Mouse (Mus musculus): ENCODE results near the gene Ddit4. TPM values are rescaled to one million over a fixed set of nuclear protein-coding genes. Genes with fewer than 3 reads are reported as not detected.
A peak's percentile ranks its signal among the peaks of the same experiment; 100 is the strongest.

The Ddit4 gene
- polyA plus RNA-seq, 1 experiment = not detected

GRCm38 (mm10) chr10:59974191-59974664 is 22.6 kb upstream of the Ddit4 start:
- TF ChIP-seq CTCF (IDR thresholded peaks at IDR 0.05; ENCODE audit: insufficient read depth, low read depth, low read length) (no peak), POLR2A (IDR thresholded peaks at IDR 0.05; ENCODE audit: insufficient read depth, low read depth, low read length) (0 out of 2 replicates have a peak, but pooled peaks have one; percentile 12)
- Histone ChIP-seq H3K4me1 (ENCODE audit: control insufficient read depth, insufficient read depth, low read length) (peaks cover 44% of the 10 kb centered on the region), H3K27ac (ENCODE audit: insufficient read depth, low read depth, low read length) (peak overlapping the region; percentile 93), H3K4me3 (ENCODE audit: insufficient read depth, low read depth, low read length) (no peak overlapping the region)
- 12% methylated on average over 6 of the region's 6 CpGs for WGBS

GRCm38 (mm10) chr10:59973400-59973799 is 21.8 kb upstream of the Ddit4 start:
- H3K4me1 ChIP-seq (ENCODE audit: control insufficient read depth, insufficient read depth, low read length) = peaks cover 36% of the 10 kb centered on the region
- peak overlapping the region; percentile 93 for H3K27ac ChIP-seq (ENCODE audit: insufficient read depth, low read depth, low read length)
- WGBS = 94% methylated on average over 4 of the region's 4 CpGs
- H3K4me3 ChIP-seq (ENCODE audit: insufficient read depth, low read depth, low read length) = no peak overlapping the region
- TF ChIP-seq POLR2A (IDR thresholded peaks at IDR 0.05; ENCODE audit: insufficient read depth, low read depth, low read length) (no peak), CTCF (IDR thresholded peaks at IDR 0.05; ENCODE audit: insufficient read depth, low read depth, low read length) (no peak)

- TF ChIP-seq POLR2A (IDR thresholded peaks at IDR 0.05; ENCODE audit: insufficient read depth, low read depth, low read length) (no peak), CTCF (IDR thresholded peaks at IDR 0.05; ENCODE audit: insufficient read depth, low read depth, low read length) (no peak)
- Histone ChIP-seq H3K4me1 (ENCODE audit: control insufficient read depth, insufficient read depth, low read length) (peaks cover 34% of the 10 kb centered on the region), H3K4me3 (ENCODE audit: insufficient read depth, low read depth, low read length) (no peak overlapping the region), H3K27ac (ENCODE audit: insufficient read depth, low read depth, low read length) (peak overlapping the region; percentile 93; the same call in 1 of the 2 replicates)
- WGBS = 86% methylated on average over 6 of the region's 6 CpGs
These were observed 21.4 kb upstream of the Ddit4 start for GRCm38 (mm10) chr10:59972999-59973398.

GRCm38 (mm10) chr10:59972534-59972933 is 20.9 kb upstream of the Ddit4 start:
- H3K4me1 ChIP-seq (ENCODE audit: control insufficient read depth, insufficient read depth, low read length) = peaks cover 32% of the 10 kb centered on the region
- TF ChIP-seq CTCF (IDR thresholded peaks at IDR 0.05; ENCODE audit: insufficient read depth, low read depth, low read length) = no peak
- TF ChIP-seq POLR2A (IDR thresholded peaks at IDR 0.05; ENCODE audit: insufficient read depth, low read depth, low read length) = no peak
- H3K4me3 ChIP-seq (ENCODE audit: insufficient read depth, low read depth, low read length) = no peak overlapping the region
- no peak overlapping the region for H3K27ac ChIP-seq (ENCODE audit: insufficient read depth, low read depth, low read length)
- 74% methylated on average over 2 of the region's 2 CpGs for WGBS

- H3K27ac ChIP-seq (ENCODE audit: insufficient read depth, low read depth, low read length) = no peak overlapping the region
- peaks cover 32% of the 10 kb centered on the region for H3K4me1 ChIP-seq (ENCODE audit: control insufficient read depth, insufficient read depth, low read length)
- WGBS = 93% methylated on average over 8 of the region's 8 CpGs
- no peak for TF ChIP-seq POLR2A (IDR thresholded peaks at IDR 0.05; ENCODE audit: insufficient read depth, low read depth, low read length)
- H3K4me3 ChIP-seq (ENCODE audit: insufficient read depth, low read depth, low read length) = no peak overlapping the region
These were observed 20.2 kb upstream of the Ddit4 start for GRCm38 (mm10) chr10:59971813-59972212.

- peak overlapping the region; percentile 98 for H3K27ac ChIP-seq (ENCODE audit: insufficient read depth, low read depth, low read length)
- peak overlapping the region; percentile 57 for H3K4me3 ChIP-seq (ENCODE audit: insufficient read depth, low read depth, low read length)
- WGBS = 24% methylated on average over 6 of the region's 6 CpGs
- H3K4me1 ChIP-seq (ENCODE audit: control insufficient read depth, insufficient read depth, low read length) = peaks cover 32% of the 10 kb centered on the region
- TF ChIP-seq CTCF (IDR thresholded peaks at IDR 0.05; ENCODE audit: insufficient read depth, low read depth, low read length) (no peak), POLR2A (IDR thresholded peaks at IDR 0.05; ENCODE audit: insufficient read depth, low read depth, low read length) (no peak)
These were observed 18.9 kb upstream of the Ddit4 start for GRCm38 (mm10) chr10:59970450-59971062.

- TF ChIP-seq POLR2A (IDR thresholded peaks at IDR 0.05; ENCODE audit: insufficient read depth, low read depth, low read length) (peak; percentile 69), CTCF (IDR thresholded peaks at IDR 0.05; ENCODE audit: insufficient read depth, low read depth, low read length) (no peak)
- peaks cover 36% of the 10 kb centered on the region for H3K4me1 ChIP-seq (ENCODE audit: control insufficient read depth, insufficient read depth, low read length)
- H3K4me3 ChIP-seq (ENCODE audit: insufficient read depth, low read depth, low read length) = peak overlapping the region; percentile 57
- H3K27ac ChIP-seq (ENCODE audit: insufficient read depth, low read depth, low read length) = peak overlapping the region; percentile 98
- under 1% methylated on average over 25 of the region's 25 CpGs for WGBS
These were observed 18.3 kb upstream of the Ddit4 start for GRCm38 (mm10) chr10:59969821-59970449.

GRCm38 (mm10) chr10:59967309-59967942 is 15.8 kb upstream of the Ddit4 start:
- WGBS = 64% methylated on average over 6 of the region's 6 CpGs
- Histone ChIP-seq H3K4me1 (ENCODE audit: control insufficient read depth, insufficient read depth, low read length) (peaks cover 26% of the 10 kb centered on the region), H3K27ac (ENCODE audit: insufficient read depth, low read depth, low read length) (no peak overlapping the region), H3K4me3 (ENCODE audit: insufficient read depth, low read depth, low read length) (no peak overlapping the region)
- TF ChIP-seq POLR2A (IDR thresholded peaks at IDR 0.05; ENCODE audit: insufficient read depth, low read depth, low read length) (no peak), CTCF (IDR thresholded peaks at IDR 0.05; ENCODE audit: insufficient read depth, low read depth, low read length) (no peak)

- H3K27ac ChIP-seq (ENCODE audit: insufficient read depth, low read depth, low read length) = no peak overlapping the region
- TF ChIP-seq CTCF (IDR thresholded peaks at IDR 0.05; ENCODE audit: insufficient read depth, low read depth, low read length) (no peak), POLR2A (IDR thresholded peaks at IDR 0.05; ENCODE audit: insufficient read depth, low read depth, low read length) (no peak)
- H3K4me1 ChIP-seq (ENCODE audit: control insufficient read depth, insufficient read depth, low read length) = peaks cover 25% of the 10 kb centered on the region
- H3K4me3 ChIP-seq (ENCODE audit: insufficient read depth, low read depth, low read length) = no peak overlapping the region
- WGBS = 95% methylated on average over 6 of the region's 6 CpGs
These were observed 15.1 kb upstream of the Ddit4 start for GRCm38 (mm10) chr10:59966743-59967142.

Data from olfactory bulb, adult 2 months (tissue).